Mouse (Mus musculus) kidney, adult 2 months (tissue): Measurements from ENCODE around the gene Abhd14a.

Experiments
- CTCF ChIP-seq: fragments of 200-500 bp; conservative IDR thresholded peaks from 2 replicates; pipeline ENCODE4 v1.5.1; 2011; ENCODE audit warnings: low read depth, mild to moderate bottlenecking, control low read depth, low read length, moderate library complexity, mixed read lengths; ENCODE audit not compliant: insufficient read depth, insufficient read length
- POLR2A ChIP-seq: fragments of 200-500 bp; IDR thresholded peaks from one replicate; pipeline ENCODE4 v1.6.1; 2011; ENCODE audit warnings: low read depth, low read length, control low read depth

DNA sequence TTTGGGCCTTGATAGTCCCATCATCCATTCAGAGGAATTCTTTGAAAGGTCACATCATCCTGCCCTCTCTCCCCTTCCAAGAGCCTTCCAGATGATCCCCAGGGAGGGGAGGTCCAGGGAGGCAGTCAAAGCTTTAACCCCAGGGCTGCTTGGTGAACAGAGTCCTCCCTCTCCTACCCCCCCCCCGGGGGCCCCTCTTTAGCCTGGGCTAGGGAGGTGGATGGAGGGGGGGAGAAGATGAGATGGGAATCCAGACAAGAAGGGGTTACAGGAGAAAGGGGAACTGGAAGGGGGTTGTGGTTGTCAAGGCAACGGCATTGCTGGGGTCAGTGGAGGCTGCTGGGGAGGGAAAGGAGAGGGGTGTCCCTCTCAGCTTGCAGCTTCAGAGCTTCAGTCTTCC, 26.9 kb downstream of the Abhd14a start:
- TF ChIP-seq CTCF, result no peak
- TF ChIP-seq POLR2A, result no peak
